Mouse (Mus musculus): ENCODE measurements around the gene Fyb2. TPM values are rescaled to one million over a fixed set of nuclear protein-coding genes. Genes with fewer than 3 reads are reported as not detected.

Gene Fyb2
- polyA plus RNA-seq, 1 experiment from 2014 or later, result 0.41 TPM

DNA sequence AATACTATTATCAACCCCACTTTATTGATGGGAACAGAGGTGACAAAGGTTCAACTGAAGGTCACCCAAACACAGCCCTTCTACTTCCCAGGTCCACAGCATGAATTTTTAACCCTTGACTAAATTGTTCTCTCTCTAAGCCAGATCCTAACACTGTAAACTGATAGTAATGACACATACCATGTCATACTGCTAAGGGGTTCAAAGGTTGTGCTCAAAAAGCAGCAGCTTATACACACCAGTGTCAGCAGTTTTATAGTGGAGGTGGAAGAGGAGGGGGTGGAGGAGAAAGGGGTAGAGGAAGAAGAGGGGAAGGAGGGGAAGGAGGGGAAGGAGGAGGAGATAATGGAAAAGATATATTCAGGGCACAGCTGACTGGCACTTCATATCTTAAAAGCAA lies 20.4 kb downstream of the Fyb2 start:
- no peaks in the 10 kb centered on the region for H3K27me3 ChIP-seq (ENCODE audit: control insufficient read depth, insufficient read depth, low read length)
- H3K27ac ChIP-seq (ENCODE audit: low read length), result no peak overlapping the region
- H3K4me3 ChIP-seq (ENCODE audit: low read length), result no peak overlapping the region
- no peak overlapping the region for H3K4me2 ChIP-seq (ENCODE audit: low read depth, low read length)
- no peaks in the 10 kb centered on the region for H3K36me3 ChIP-seq (ENCODE audit: control insufficient read depth, insufficient read depth)
- ATAC-seq (replicated peaks; ENCODE audit: extremely low read depth, insufficient read depth, low FRiP score), result no peak
- H3K4me1 ChIP-seq (ENCODE audit: control insufficient read depth, insufficient read depth, low read length), result peaks cover 6% of the 10 kb centered on the region
- no peaks in the 10 kb centered on the region for H3K9me3 ChIP-seq (replicated peaks; ENCODE audit: control insufficient read depth, low read length)
- no peak overlapping the region for H3K9ac ChIP-seq (ENCODE audit: low read length)

DNA sequence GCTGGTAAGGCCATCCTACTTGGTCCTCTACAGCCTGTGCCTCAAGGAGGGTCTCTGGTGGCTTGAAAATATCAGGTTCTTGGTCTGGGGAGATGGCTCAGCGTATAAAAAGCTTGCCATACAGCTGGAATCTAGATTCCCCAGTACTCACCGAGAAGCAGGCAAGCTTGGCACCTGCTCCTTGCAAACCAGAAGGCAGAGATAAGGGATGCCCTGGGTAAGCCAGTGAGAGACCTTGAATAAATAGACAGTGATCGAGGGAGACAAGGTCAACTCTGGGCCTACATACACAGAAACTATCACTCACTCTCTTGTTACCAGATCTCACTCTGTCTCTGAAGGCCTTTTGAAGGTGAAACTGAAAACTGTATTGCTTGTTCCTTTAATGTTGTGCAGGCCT lies 21.7 kb downstream of the Fyb2 start:
- H3K4me2 ChIP-seq (ENCODE audit: low read depth, low read length), result no peak overlapping the region
- H3K4me1 ChIP-seq (ENCODE audit: control insufficient read depth, insufficient read depth, low read length), result peaks cover 6% of the 10 kb centered on the region
- 47% methylated on average over 3 of the region's 3 CpGs for WGBS
- no peaks in the 10 kb centered on the region for H3K27me3 ChIP-seq (ENCODE audit: control insufficient read depth, insufficient read depth, low read length)
- no peak overlapping the region for H3K9ac ChIP-seq (ENCODE audit: low read length)
- no peak for ATAC-seq (replicated peaks; ENCODE audit: extremely low read depth, insufficient read depth, low FRiP score)
- H3K4me3 ChIP-seq (ENCODE audit: low read length), result no peak overlapping the region
- H3K27ac ChIP-seq (ENCODE audit: low read length), result no peak overlapping the region
- no peaks in the 10 kb centered on the region for H3K9me3 ChIP-seq (replicated peaks; ENCODE audit: control insufficient read depth, low read length)
- no peaks in the 10 kb centered on the region for H3K36me3 ChIP-seq (ENCODE audit: control insufficient read depth, insufficient read depth)

DNA sequence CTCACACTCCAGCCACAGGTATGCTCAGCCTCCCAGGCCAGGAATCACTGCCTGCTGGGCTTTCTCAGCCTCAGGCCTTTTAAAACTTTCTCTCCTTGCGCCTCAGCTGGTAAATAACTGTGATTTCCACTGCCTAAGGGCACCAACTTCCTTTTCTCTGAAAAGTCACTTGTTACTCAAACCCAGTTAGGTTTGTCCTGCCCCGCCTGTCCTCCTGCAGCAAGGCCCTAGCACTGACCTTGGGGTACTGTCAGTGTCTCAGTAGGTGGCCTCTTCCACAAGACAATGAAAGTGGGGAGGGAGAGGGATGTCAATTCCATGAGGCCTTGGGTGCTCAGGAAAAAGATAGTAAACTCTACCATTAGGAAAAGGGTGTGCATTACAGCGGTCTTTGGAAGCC lies 22.2 kb downstream of the Fyb2 start:
- H3K9ac ChIP-seq (ENCODE audit: low read length), result no peak overlapping the region
- 73% methylated on average over 3 of the region's 3 CpGs for WGBS
- no peaks in the 10 kb centered on the region for H3K9me3 ChIP-seq (replicated peaks; ENCODE audit: control insufficient read depth, low read length)
- H3K4me2 ChIP-seq (ENCODE audit: low read depth, low read length), result no peak overlapping the region
- no peak for ATAC-seq (replicated peaks; ENCODE audit: extremely low read depth, insufficient read depth, low FRiP score)
- no peaks in the 10 kb centered on the region for H3K36me3 ChIP-seq (ENCODE audit: control insufficient read depth, insufficient read depth)
- H3K4me1 ChIP-seq (ENCODE audit: control insufficient read depth, insufficient read depth, low read length), result peaks cover 6% of the 10 kb centered on the region
- no peak overlapping the region for H3K4me3 ChIP-seq (ENCODE audit: low read length)
- no peaks in the 10 kb centered on the region for H3K27me3 ChIP-seq (ENCODE audit: control insufficient read depth, insufficient read depth, low read length)
- no peak overlapping the region for H3K27ac ChIP-seq (ENCODE audit: low read length)

DNA sequence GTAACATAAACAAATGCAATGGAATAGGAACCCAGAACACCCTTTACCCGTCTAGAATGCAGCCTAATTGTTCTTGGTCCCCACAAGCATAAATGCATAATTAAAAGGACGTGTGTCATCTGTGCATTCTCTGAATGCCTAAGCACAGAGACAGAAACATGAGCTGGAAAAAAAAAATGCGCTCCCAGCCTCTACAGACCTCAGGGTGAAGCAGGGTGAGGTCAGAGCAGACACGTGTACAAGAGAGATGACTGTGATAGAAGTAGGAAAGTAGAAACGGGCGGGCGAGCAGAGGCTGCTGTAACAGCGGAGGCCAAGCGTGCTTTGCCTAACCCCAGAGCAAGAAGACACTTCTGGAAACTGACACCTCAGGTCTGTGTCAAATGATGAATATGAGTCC lies 22.8 kb downstream of the Fyb2 start:
- Histone ChIP-seq H3K4me2 (ENCODE audit: low read depth, low read length) (no peak overlapping the region), H3K27ac (ENCODE audit: low read length) (no peak overlapping the region), H3K9me3 (replicated peaks; ENCODE audit: control insufficient read depth, low read length) (no peaks in the 10 kb centered on the region), H3K9ac (ENCODE audit: low read length) (no peak overlapping the region), H3K4me3 (ENCODE audit: low read length) (no peak overlapping the region), H3K4me1 (ENCODE audit: control insufficient read depth, insufficient read depth, low read length) (peaks cover 6% of the 10 kb centered on the region), H3K36me3 (ENCODE audit: control insufficient read depth, insufficient read depth) (no peaks in the 10 kb centered on the region), H3K27me3 (ENCODE audit: control insufficient read depth, insufficient read depth, low read length) (no peaks in the 10 kb centered on the region)
- no peak for ATAC-seq (replicated peaks; ENCODE audit: extremely low read depth, insufficient read depth, low FRiP score)
- WGBS, result 34% methylated on average over 9 of the region's 9 CpGs

DNA sequence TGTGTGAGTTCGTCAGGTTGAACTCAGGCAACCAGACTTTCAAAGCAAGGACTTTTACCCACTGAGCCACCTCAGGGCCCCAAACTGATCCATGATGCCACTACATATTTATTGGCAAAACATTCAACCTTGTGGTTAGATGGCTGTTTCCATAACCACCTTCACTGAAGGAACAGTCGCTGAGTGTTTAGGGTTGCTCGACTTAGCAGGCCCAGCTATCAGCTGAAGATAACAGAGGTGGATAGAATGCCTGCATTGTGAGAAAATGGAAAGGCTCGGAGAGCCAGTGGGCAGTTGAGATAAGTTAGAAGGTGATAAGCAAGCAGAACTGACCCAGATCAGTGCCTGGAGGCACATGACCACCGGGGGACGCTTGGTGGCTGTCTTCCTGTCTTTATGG lies 26.3 kb downstream of the Fyb2 start:
- no peak overlapping the region for H3K27ac ChIP-seq (ENCODE audit: low read length)
- no peaks in the 10 kb centered on the region for H3K9me3 ChIP-seq (replicated peaks; ENCODE audit: control insufficient read depth, low read length)
- no peak for ATAC-seq (replicated peaks; ENCODE audit: extremely low read depth, insufficient read depth, low FRiP score)
- H3K4me1 ChIP-seq (ENCODE audit: control insufficient read depth, insufficient read depth, low read length), result peaks cover 6% of the 10 kb centered on the region
- no peaks in the 10 kb centered on the region for H3K27me3 ChIP-seq (ENCODE audit: control insufficient read depth, insufficient read depth, low read length)
- H3K36me3 ChIP-seq (ENCODE audit: control insufficient read depth, insufficient read depth), result no peaks in the 10 kb centered on the region
- no peak overlapping the region for H3K9ac ChIP-seq (ENCODE audit: low read length)
- no peak overlapping the region for H3K4me2 ChIP-seq (ENCODE audit: low read depth, low read length)
- WGBS, result 29% methylated on average over 6 of the region's 6 CpGs
- no peak overlapping the region for H3K4me3 ChIP-seq (ENCODE audit: low read length)

DNA sequence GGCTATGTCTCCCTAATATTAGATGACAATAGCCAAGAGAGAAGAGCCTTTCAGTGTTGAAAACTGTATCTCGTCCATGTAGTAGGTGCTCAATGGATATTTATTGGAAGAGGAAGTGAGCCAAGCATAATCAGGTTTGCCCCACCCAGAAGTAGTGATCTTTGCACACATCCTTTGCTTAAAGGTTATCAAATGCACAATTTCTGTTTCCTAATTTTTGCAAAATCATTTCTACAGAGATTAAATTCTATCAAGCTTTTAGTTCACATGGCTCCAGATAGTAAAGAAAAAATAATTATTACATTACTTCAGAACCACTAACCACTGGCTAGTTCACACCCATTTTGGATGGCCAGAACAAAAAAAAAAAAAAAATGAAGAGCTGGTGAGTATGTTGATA lies 28.6 kb downstream of the Fyb2 start:
- Histone ChIP-seq H3K27me3 (ENCODE audit: control insufficient read depth, insufficient read depth, low read length) (no peaks in the 10 kb centered on the region), H3K9ac (ENCODE audit: low read length) (no peak overlapping the region), H3K36me3 (ENCODE audit: control insufficient read depth, insufficient read depth) (no peaks in the 10 kb centered on the region), H3K27ac (ENCODE audit: low read length) (no peak overlapping the region), H3K9me3 (replicated peaks; ENCODE audit: control insufficient read depth, low read length) (no peaks in the 10 kb centered on the region), H3K4me3 (ENCODE audit: low read length) (no peak overlapping the region), H3K4me2 (ENCODE audit: low read depth, low read length) (no peak overlapping the region), H3K4me1 (ENCODE audit: control insufficient read depth, insufficient read depth, low read length) (no peaks in the 10 kb centered on the region)
- 67% methylated on average over 1 of the region's 1 CpGs for whole genome bisulfite sequencing
- ATAC-seq (replicated peaks; ENCODE audit: extremely low read depth, insufficient read depth, low FRiP score), result no peak

DNA sequence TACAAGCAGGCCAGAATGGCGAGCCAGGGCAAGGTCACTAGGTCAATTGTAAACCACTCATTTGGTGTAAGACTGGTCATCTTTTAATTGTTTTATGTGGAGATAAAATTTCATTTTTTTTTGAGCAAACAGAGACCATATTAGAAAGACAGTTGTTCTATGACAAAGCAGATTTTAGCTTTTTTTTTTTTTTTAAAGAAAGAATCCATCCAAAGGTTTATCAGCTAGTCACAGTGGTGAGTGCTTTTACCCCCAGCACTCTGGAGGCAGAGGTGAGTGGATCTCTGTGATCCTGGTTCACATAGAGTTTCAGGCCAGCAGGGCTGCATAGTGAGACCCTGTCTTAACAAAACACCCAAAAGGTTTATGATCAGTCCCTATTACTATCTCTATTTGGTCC lies 31.2 kb downstream of the Fyb2 start:
- ATAC-seq (replicated peaks; ENCODE audit: extremely low read depth, insufficient read depth, low FRiP score), result no peak
- H3K9ac ChIP-seq (ENCODE audit: low read length), result no peak overlapping the region
- H3K4me1 ChIP-seq (ENCODE audit: control insufficient read depth, insufficient read depth, low read length), result no peaks in the 10 kb centered on the region
- WGBS, result 74% methylated on average over 1 of the region's 1 CpGs
- no peak overlapping the region for H3K4me3 ChIP-seq (ENCODE audit: low read length)
- no peak overlapping the region for H3K4me2 ChIP-seq (ENCODE audit: low read depth, low read length)
- no peak overlapping the region for H3K27ac ChIP-seq (ENCODE audit: low read length)
- no peaks in the 10 kb centered on the region for H3K9me3 ChIP-seq (replicated peaks; ENCODE audit: control insufficient read depth, low read length)
- H3K27me3 ChIP-seq (ENCODE audit: control insufficient read depth, insufficient read depth, low read length), result no peaks in the 10 kb centered on the region
- no peaks in the 10 kb centered on the region for H3K36me3 ChIP-seq (ENCODE audit: control insufficient read depth, insufficient read depth)

DNA sequence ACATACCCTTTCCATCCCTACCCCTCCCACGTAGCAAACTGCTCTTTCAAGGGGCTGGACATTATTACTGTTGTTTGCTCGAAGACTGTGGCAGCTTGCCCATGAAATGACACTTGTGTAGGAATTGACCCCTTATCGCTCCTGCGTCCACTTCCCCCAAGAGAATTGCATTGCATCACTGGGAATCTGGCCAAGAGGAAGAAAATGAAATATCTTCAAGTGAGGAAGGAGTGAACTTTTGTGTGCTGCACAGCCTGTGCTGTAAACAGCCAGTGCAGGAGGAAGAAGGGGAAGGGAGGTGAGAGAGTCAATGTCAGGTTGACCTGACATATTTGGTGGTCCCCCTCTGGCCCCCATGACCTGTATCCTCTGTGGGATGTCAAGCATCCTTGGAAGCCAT lies 35.6 kb downstream of the Fyb2 start:
- H3K27me3 ChIP-seq (ENCODE audit: control insufficient read depth, insufficient read depth, low read length), result no peaks in the 10 kb centered on the region
- no peaks in the 10 kb centered on the region for H3K4me1 ChIP-seq (ENCODE audit: control insufficient read depth, insufficient read depth, low read length)
- no peak overlapping the region for H3K4me2 ChIP-seq (ENCODE audit: low read depth, low read length)
- no peaks in the 10 kb centered on the region for H3K36me3 ChIP-seq (ENCODE audit: control insufficient read depth, insufficient read depth)
- no peak overlapping the region for H3K4me3 ChIP-seq (ENCODE audit: low read length)
- ATAC-seq (replicated peaks; ENCODE audit: extremely low read depth, insufficient read depth, low FRiP score), result no peak
- WGBS, result 29% methylated on average over 4 of the region's 4 CpGs
- no peak overlapping the region for H3K27ac ChIP-seq (ENCODE audit: low read length)
- no peak overlapping the region for H3K9ac ChIP-seq (ENCODE audit: low read length)
- H3K9me3 ChIP-seq (replicated peaks; ENCODE audit: control insufficient read depth, low read length), result no peaks in the 10 kb centered on the region

DNA sequence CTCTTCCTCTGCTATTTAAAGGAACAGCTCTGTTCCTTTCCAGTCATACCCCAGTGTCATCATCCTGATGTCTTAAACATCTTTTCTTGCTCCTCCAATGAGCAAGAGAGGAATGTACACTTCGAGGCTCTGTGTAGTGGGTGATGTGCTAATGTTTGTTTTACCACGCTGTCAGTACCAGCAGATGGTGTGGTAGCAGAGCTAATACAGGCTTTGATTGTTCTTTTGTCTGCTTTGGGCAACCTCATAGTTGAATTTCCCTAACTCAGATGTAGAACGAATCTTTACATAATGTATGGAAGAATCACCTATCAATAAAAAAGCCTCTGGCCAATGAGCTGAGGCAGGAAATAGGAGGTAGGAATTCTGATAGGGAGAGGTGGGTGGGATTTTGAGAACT lies 36.0 kb downstream of the Fyb2 start:
- Histone ChIP-seq H3K27ac (ENCODE audit: low read length) (no peak overlapping the region), H3K9ac (ENCODE audit: low read length) (no peak overlapping the region), H3K4me1 (ENCODE audit: control insufficient read depth, insufficient read depth, low read length) (no peaks in the 10 kb centered on the region), H3K27me3 (ENCODE audit: control insufficient read depth, insufficient read depth, low read length) (no peaks in the 10 kb centered on the region), H3K36me3 (ENCODE audit: control insufficient read depth, insufficient read depth) (no peaks in the 10 kb centered on the region), H3K4me3 (ENCODE audit: low read length) (no peak overlapping the region), H3K9me3 (replicated peaks; ENCODE audit: control insufficient read depth, low read length) (no peaks in the 10 kb centered on the region), H3K4me2 (ENCODE audit: low read depth, low read length) (no peak overlapping the region)
- no peak for ATAC-seq (replicated peaks; ENCODE audit: extremely low read depth, insufficient read depth, low FRiP score)
- 66% methylated on average over 3 of the region's 3 CpGs for WGBS

DNA sequence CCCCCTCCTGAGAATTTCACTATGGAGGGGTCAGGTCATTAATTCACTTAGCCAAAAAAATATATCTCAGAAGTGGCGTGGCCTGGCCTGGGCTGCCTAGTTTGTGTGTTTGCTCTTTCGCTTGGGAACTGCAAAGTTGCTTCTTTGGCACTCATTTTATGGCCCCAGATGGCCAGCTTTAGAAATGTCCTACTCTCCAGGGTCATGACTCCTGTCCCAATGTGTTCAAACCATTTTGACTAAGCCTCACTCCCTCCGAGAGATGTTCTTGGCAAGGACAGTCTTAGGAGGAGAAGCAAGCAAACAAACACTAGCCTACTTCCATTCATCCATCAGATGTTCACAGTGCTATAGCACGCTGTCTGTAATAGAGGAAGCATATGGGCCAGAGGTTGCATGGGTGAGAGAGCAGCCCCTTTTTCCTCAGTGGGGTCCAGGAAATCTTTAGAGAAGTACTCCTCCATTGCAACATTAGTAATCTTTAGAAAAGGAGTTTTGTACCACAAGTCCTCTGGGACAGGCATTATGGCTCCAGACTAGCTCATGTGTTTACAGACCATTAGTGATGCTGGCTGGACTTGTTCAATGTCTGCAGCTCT lies 38.1 kb downstream of the Fyb2 start:
- H3K4me1 ChIP-seq (ENCODE audit: control insufficient read depth, insufficient read depth, low read length), result no peaks in the 10 kb centered on the region
- no peak for ATAC-seq (replicated peaks; ENCODE audit: extremely low read depth, insufficient read depth, low FRiP score)

More for the DNA sequence above, 38.1 kb downstream of the Fyb2 start:
- Histone ChIP-seq H3K9ac (ENCODE audit: low read length) (no peak overlapping the region), H3K9me3 (replicated peaks; ENCODE audit: control insufficient read depth, low read length) (no peaks in the 10 kb centered on the region), H3K36me3 (ENCODE audit: control insufficient read depth, insufficient read depth) (no peaks in the 10 kb centered on the region), H3K27me3 (ENCODE audit: control insufficient read depth, insufficient read depth, low read length) (no peaks in the 10 kb centered on the region), H3K4me3 (ENCODE audit: low read length) (no peak overlapping the region), H3K27ac (ENCODE audit: low read length) (no peak overlapping the region), H3K4me2 (ENCODE audit: low read depth, low read length) (no peak overlapping the region)
- WGBS, result 83% methylated on average over 4 of the region's 4 CpGs

Measured in heart, embryonic 16.5 days (tissue).